Mouse (Mus musculus): ENCODE data around the gene Ddx46.

Gene Ddx46

DNA sequence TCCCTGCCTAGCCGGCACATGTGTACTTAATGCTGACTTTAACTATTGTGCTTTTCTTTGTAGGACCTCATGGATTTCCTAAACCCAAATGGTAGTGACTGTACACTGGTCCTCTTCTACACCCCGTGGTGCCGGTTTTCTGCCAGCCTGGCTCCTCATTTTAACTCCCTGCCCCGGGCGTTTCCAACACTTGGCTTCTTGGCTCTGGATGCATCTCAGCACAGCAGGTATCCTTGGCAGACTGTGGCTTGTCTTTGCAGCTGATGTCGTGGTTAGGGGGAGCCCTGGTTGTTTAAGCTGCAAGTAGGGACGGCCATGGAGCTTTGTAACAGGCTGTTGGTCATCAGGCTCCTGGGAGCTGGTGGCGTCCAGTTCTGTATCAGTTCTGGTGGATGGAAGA lies 86.7 kb downstream of the Ddx46 start:
- DNase-seq (ENCODE audit: low read depth in 1 of 2, low spot score in 2 of 2), result no peak

DNA sequence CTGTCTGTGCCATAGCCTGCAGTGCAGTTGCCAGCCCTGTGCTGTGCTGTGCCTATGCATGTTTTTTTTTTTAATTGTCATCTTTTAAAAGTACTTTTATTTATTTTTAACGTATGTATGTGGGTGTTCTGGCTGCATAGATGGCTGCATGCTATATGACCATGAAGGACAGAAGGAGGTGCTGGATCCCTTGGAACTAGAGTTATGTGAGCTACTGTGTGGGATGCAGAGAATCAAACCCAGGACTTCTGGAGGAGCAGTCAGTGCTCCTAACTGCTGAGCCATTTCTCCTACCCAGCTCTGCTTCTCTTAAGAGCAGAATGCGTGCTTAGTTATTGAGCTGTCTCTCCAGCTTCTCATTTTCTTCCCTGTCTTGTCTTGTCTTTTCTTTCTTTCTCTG lies 87.2 kb downstream of the Ddx46 start:
- DNase-seq (ENCODE audit: low read depth in 1 of 2, low spot score in 2 of 2), result no peak

DNA sequence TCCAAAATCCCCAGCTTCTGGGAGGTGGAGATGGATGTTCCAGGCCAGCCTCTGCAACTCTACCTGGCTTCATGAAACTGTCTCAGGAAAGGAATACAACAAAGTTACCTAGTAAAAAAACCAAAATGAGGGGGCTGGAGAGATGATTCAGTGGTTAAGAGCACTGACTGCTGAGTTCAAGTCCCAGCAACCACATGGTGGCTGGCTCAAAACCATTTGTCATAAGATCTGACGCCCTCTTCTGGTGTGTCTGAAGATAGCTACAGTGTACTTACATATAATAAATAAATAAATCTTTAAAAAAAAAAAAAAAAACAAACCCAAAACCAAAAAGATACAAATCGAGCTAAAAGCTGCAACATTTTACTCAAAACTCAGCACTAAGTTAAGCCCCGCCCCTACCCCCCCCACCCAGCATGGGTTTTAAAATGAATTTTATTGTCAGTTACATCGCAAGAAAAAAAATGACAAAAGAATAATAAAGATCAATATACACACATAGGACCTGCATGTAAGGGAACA lies 91.8 kb downstream of the Ddx46 start:
- DNase-seq (ENCODE audit: low read depth in 1 of 2, low spot score in 2 of 2), result no peak

DNA sequence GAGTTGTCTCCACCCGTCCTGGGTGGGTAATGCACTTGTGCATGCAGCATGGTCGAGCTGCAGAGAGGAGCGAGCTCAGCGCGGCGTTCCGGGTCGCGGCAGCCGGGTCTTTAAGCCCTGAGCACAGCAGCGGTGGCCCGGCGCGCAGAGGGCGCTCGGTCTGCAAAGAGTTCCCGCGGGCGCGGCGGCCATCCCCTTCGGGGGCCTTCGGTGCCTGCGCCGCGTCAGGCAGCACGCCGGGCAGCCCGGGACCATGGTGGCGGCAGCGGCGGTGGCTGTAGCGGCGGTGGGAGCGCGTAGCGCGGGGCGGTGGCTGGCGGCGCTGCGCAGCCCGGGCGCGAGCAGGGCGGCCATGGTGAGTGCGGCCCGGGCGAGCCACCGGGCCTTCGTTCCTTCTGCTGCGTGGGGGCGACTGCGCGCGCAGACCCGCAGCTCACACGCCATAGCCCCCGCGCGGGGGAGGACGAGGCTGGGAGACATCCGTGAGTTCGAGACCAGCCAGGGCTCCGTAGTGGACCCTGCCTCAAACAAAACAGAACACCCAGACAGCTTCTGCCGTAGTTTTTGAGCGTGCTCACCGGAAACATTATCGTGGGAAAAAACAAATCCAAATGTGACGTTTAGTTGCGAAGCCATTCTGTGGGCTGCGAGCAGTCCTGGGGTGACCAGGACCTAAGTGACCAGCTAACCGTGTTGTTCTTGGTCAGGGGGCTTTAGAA lies 92.5 kb downstream of the Ddx46 start, which contains the start of gene Pcbd2:
Gene Pcbd2 (plus strand): TSS at position 249 of the 719 bp plus-strand sequence.
- DNase-seq (ENCODE audit: low read depth in 1 of 2, low spot score in 2 of 2), result peak; percentile 61 to 80

DNA sequence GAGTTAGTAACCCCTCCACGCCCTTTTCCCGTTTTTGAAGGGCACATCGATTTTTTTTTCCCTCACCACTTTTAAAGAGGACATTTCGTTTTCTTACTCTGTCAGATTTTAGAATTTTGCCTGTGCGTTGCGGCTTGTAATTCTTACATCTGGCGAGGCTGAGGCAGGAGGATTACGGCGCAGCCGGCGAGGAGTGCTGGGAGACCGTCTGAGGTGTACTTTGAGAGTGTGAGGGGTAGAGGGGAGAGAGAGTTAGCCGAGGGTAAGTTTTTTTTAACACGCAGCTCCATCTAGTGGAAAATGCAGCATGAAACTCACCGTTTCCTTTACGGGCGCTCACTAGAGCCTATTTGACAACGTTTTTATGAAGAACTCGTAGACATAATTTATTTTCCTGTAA lies 93.0 kb downstream of the Ddx46 start:
- peak in 1 of 2 experiments; percentile 46 for DNase-seq (ENCODE audit: low read depth in 1 of 2, low spot score in 2 of 2)

DNA sequence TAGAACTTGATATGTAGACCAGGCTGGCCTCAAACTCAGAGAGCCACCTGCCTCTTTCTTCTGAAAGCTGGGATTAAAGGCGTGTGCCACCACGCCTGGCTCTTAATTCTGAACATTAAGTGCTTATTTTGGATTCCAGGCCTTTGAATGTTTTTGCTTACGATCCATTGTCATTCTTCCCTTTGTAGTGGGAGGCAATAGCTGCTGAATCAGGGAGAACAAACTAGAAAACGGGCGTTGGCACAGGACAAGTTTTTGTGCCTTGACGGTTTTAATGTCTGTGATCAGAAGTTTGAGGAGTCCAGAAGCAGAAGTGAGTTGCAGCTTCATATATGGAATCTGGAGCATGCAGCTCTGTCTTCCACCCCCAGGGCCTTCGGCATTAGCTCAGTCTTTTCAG lies 95.9 kb downstream of the Ddx46 start:
- no peak for DNase-seq (ENCODE audit: low read depth in 1 of 2, low spot score in 2 of 2)

Measured in monocyte, adult 2 months (primary cell).